Mouse (Mus musculus): Measurements from ENCODE around the gene Arfip2.

Arfip2 gene

GRCm38 (mm10) chr7:105640233-105640893, at the start of gene Arfip2, which contains the start of gene Gm45799:
Gene Arfip2, minus strand, starts transcription at chr7:105640416.
Gene Gm45799, plus strand, starts transcription at chr7:105640552.
- peak; percentile 97 to 98 for DNase-seq

GRCm38 (mm10) chr7:105685541-105686197, 45.5 kb upstream of the Arfip2 start:
- no peak for DNase-seq

GRCm38 (mm10) chr7:105650639-105651435, 10.6 kb upstream of the Arfip2 start, which contains the start of gene Dnhd1:
Gene Dnhd1, plus strand, starts transcription at chr7:105650827.
- DNase-seq: peak; percentile 89 to 94

GRCm38 (mm10) chr7:105641936-105642335, 1.7 kb upstream of the Arfip2 start:
- no peak for DNase-seq

GRCm38 (mm10) chr7:105640894-105641255, 659 bp upstream of the Arfip2 start:
- DNase-seq: peak in 1 of 2 experiments; percentile 36

GRCm38 (mm10) chr7:105639756-105640155, 460 bp downstream of the Arfip2 start, which contains the start of gene Timm10b:
Gene Timm10b, plus strand, starts transcription at chr7:105640056.
- no peak for DNase-seq

GRCm38 (mm10) chr7:105639304-105639703, 912 bp downstream of the Arfip2 start:
- no peak for DNase-seq

GRCm38 (mm10) chr7:105638776-105639175, 1.4 kb downstream of the Arfip2 start:
- no peak for DNase-seq

- no peak for DNase-seq
These were observed 4.5 kb downstream of the Arfip2 start for GRCm38 (mm10) chr7:105635726-105636125.

- DNase-seq: no peak
These were observed 5.8 kb downstream of the Arfip2 start for GRCm38 (mm10) chr7:105634272-105634920.

GRCm38 (mm10) chr7:105633801-105634135, 6.4 kb downstream of the Arfip2 start:
- DNase-seq: no peak

- peak; percentile 85 to 91 for DNase-seq
These were observed 7.0 kb downstream of the Arfip2 start, which contains the start of gene Trim3 for GRCm38 (mm10) chr7:105633127-105633800. Gene Trim3, minus strand, starts transcription at chr7:105633571.

- no peak for DNase-seq
These were observed 7.7 kb downstream of the Arfip2 start for GRCm38 (mm10) chr7:105632551-105632972.

GRCm38 (mm10) chr7:105628633-105629032, 11.6 kb downstream of the Arfip2 start:
- DNase-seq: peak; percentile 68 to 72

- peak in 1 of 2 experiments; percentile 21 for DNase-seq
These were observed 14.8 kb downstream of the Arfip2 start for GRCm38 (mm10) chr7:105625397-105625796.

- no peak for DNase-seq
These were observed 18.4 kb downstream of the Arfip2 start for GRCm38 (mm10) chr7:105621646-105622292.

- DNase-seq: no peak
These were observed 19.2 kb downstream of the Arfip2 start for GRCm38 (mm10) chr7:105621053-105621452.

- DNase-seq: no peak
These were observed 20.5 kb downstream of the Arfip2 start for GRCm38 (mm10) chr7:105619701-105620100.

GRCm38 (mm10) chr7:105617810-105618209, 22.4 kb downstream of the Arfip2 start:
- no peak for DNase-seq

- no peak for DNase-seq
These were observed 23.7 kb downstream of the Arfip2 start for GRCm38 (mm10) chr7:105616561-105616960.

- DNase-seq: no peak
These were observed 24.5 kb downstream of the Arfip2 start for GRCm38 (mm10) chr7:105615720-105616119.

- peak in 1 of 2 experiments; percentile 21 for DNase-seq
These were observed 25.8 kb downstream of the Arfip2 start for GRCm38 (mm10) chr7:105614400-105614799.
